26 mouse cellular contexts compared by ENCODE assay signal in the genomic region with DNA sequence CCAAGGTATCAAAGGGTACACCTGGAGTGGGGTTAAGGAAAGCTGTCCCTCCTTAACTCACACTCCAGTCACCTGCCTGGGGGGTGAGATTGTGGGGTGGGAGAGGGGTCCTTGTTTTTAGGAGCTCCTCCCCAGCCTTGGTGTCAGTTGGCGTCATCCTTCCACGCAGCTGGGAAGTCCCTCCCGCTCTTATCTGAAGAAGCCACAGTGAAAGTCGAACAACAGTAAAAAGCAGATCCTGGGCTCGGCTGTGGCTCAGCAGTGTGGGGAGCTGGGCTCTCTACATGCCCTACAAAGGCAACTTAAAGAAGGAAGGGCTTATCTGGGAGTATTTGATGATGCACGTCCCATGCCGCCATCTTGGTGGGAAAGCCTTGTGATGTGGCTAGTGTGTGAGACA. TPM values are rescaled to one million over a fixed set of nuclear protein-coding genes. Genes with fewer than 3 reads are reported as not detected.
A peak's percentile ranks its signal among the peaks of the same experiment; 100 is the strongest.
DNase-seq lines count a peak whose midpoint lies in the region; ATAC-seq and TF ChIP-seq lines count a peak whose summit lies in the region.
"Had no signal": no experiment of that assay in that cellular context is flagged by ENCODE, and none has a peak within 500 bp of the region (broad histone marks: within the 10 kb centered on the region; RNA-seq: fewer than 3 reads in every experiment).

No protein-coding gene starts in this region.

- H3K9ac ChIP-seq in liver, embryonic 14.5 days (replicated peaks), result no peak overlapping the region; the same call in 1 of the 2 replicates
- H3K9ac ChIP-seq: embryonic facial prominence, embryonic 12.5 days had no signal

- H3K27me3 ChIP-seq in liver, embryonic 14.5 days (ENCODE audit: control insufficient read depth, insufficient read depth, low read length), result no peaks in the 10 kb centered on the region
- H3K27me3 ChIP-seq: embryonic facial prominence, embryonic 12.5 days had no signal

- H3K4me1 ChIP-seq in liver, embryonic 14.5 days (replicated peaks; ENCODE audit: control insufficient read depth in 2 of 2, insufficient read depth in 2 of 2, low read length in 1 of 2), result peaks cover 0 to 32% of the 10 kb centered on the region in 2 experiments; a peak in 3 of 4 replicates
- H3K4me1 ChIP-seq: embryonic facial prominence, embryonic 12.5 days had no signal

- ATAC-seq in liver, embryonic 14.5 days (ENCODE audit: insufficient read depth), result peak; percentile 83
- ATAC-seq: intestine, postnatal 0 days had no signal

- peak; percentile 62 for TF ChIP-seq EP300 in liver, embryonic 14.5 days (IDR thresholded peaks at IDR 0.05; ENCODE audit: low read depth)

- peak overlapping the region; percentile 65 for H3K27ac ChIP-seq in liver, embryonic 14.5 days
- H3K27ac ChIP-seq: embryonic facial prominence, embryonic 12.5 days; gastrocnemius, adult 2 months; hindbrain, embryonic 10.5 days had no signal

- 15% methylated on average over 7 of the region's 7 CpGs for WGBS in liver, embryonic 14.5 days (ENCODE audit: insufficient replicate concordance)

- no peaks in the 10 kb centered on the region for H3K9me3 ChIP-seq in liver, embryonic 14.5 days (ENCODE audit: control insufficient read depth, low read length)
- H3K9me3 ChIP-seq: embryonic facial prominence, embryonic 12.5 days; hindbrain, embryonic 10.5 days had no signal

- no peaks in the 10 kb centered on the region for H3K36me3 ChIP-seq in liver, embryonic 14.5 days (replicated peaks; ENCODE audit: control insufficient read depth, insufficient read depth, low read depth)
- H3K36me3 ChIP-seq: embryonic facial prominence, embryonic 12.5 days; G1E; hindbrain, embryonic 10.5 days had no signal

- H3K4me3 ChIP-seq in liver, embryonic 14.5 days (ENCODE audit: insufficient read depth in 1 of 2, low read depth in 2 of 2, low read length in 2 of 2), result no peak overlapping the region
- H3K4me3 ChIP-seq: embryonic facial prominence, embryonic 12.5 days; gastrocnemius, adult 2 months; hindbrain, embryonic 10.5 days had no signal

- H3K4me2 ChIP-seq in liver, embryonic 14.5 days (ENCODE audit: low read depth), result peak overlapping the region; percentile 79; the same call in 1 of the 2 replicates
- H3K4me2 ChIP-seq: embryonic facial prominence, embryonic 12.5 days had no signal

- no peak for TF ChIP-seq CTCF in liver, embryonic 14.5 days (IDR thresholded peaks at IDR 0.05; ENCODE audit: low read depth)

- DNase-seq in thymus, postnatal 25 days, result peak; percentile 26
- DNase-seq in thymus, postnatal 14 days, result no peak
- DNase-seq in c-Kit-positive CD71-positive TER-119-positive erythroid progenitor cells, embryonic 14.5 days (ENCODE audit: low spot score), result peak; percentile 67
- DNase-seq in liver, embryonic 14.5 days (ENCODE audit: low read depth in 3 of 3, low spot score in 3 of 3), result peak; percentile 64 to 70 (median 66)
- peak; percentile 69 for DNase-seq in naive thymus-derived CD4-positive, alpha-beta T cell, adult 2 months (ENCODE audit: low read depth)
- no peak for DNase-seq in heart, adult 8-10 months (ENCODE audit: low spot score)
- no peak for DNase-seq in layer of hippocampus, adult 9-10 months (ENCODE audit: low spot score)
- no peak for DNase-seq in left cerebral cortex, adult 9 months (ENCODE audit: low spot score in 2 of 2)
- DNase-seq: adrenal gland, adult 8-10 months; B cell, adult 2 months; cerebellum, adult 2 months; gastrocnemius, adult 2 months; kidney, postnatal 14 days; lung, adult 18-20 months; midbrain, embryonic 14.5 days; right cerebral cortex, adult 18-20 months had no signal

RNA-seq across cellular contexts. Expression of a gene that starts 2.6 kb away (rescaled TPM):
- polyA plus RNA-seq in liver, embryonic 14.5 days (2012; rRNA removed), result 7.7 and 8.4 TPM in 2 replicates
- polyA plus RNA-seq in liver, embryonic 14.5 days (2014; fragmentation: Nextera tagmentation; extraction: Ambion mirVana), result 11.8 and 13.8 TPM in 2 replicates
- under 1 TPM in 2 of 4 experiments, not detected in 2; 0.11 to 0.19 TPM for total RNA-seq in heart, adult 8-10 months (2022)
- total RNA-seq: gastrocnemius, adult 2 months; left cerebral cortex, postnatal 25 days had no signal
- polyA plus RNA-seq: cerebellum, adult 2 months; G1E; intestine, postnatal 0 days; midbrain, embryonic 14.5 days had no signal

RNA-seq across cellular contexts. Expression of a gene that starts 11.5 kb away (rescaled TPM):
- polyA plus RNA-seq in liver, embryonic 14.5 days (2012; rRNA removed), result 0.27 and 0.39 TPM in 2 replicates
- polyA plus RNA-seq in liver, embryonic 14.5 days (2014; fragmentation: Nextera tagmentation; extraction: Ambion mirVana), result 0.13 and 0.25 TPM in 2 replicates
- not detected for total RNA-seq in heart, adult 8-10 months (2022)
- total RNA-seq: adrenal gland, adult 8-10 months; G1E; gastrocnemius, adult 2 months; layer of hippocampus, postnatal 10 days had no signal
- polyA plus RNA-seq: brain, embryonic 14.5 days; G1E; heart, embryonic 16.5 days; hindbrain, embryonic 10.5 days; midbrain, embryonic 14.5 days; small intestine, adult 2 months had no signal

RNA-seq across cellular contexts. Expression of a gene that starts 45.2 kb away (rescaled TPM):
- not detected in 2 replicates for polyA plus RNA-seq in liver, embryonic 14.5 days (2012; rRNA removed)
- polyA plus RNA-seq in liver, embryonic 14.5 days (2014; fragmentation: Nextera tagmentation; extraction: Ambion mirVana), result not detected in 2 replicates
- total RNA-seq in heart, adult 8-10 months (2022), result not detected
- total RNA-seq: adrenal gland, adult 8-10 months; G1E; gastrocnemius, adult 2 months; granulocyte monocyte progenitor cell, adult 5-6 weeks; layer of hippocampus, postnatal 10 days; left cerebral cortex, postnatal 25 days had no signal
- polyA plus RNA-seq: brain, embryonic 14.5 days; cerebellum, adult 2 months; embryonic facial prominence, embryonic 12.5 days; G1E; heart, embryonic 16.5 days; hindbrain, embryonic 10.5 days; midbrain, embryonic 14.5 days had no signal

Comparison
In these comparisons a context has a peak if more than half of its experiments do, and no peak if none do; other contexts are left out.
1. DNase-seq: peak in thymus, postnatal 25 days (single experiment), c-Kit-positive CD71-positive TER-119-positive erythroid progenitor cells, embryonic 14.5 days (single experiment), liver, embryonic 14.5 days (3 of 3) and naive thymus-derived CD4-positive, alpha-beta T cell, adult 2 months (single experiment); none in thymus, postnatal 14 days (single experiment), heart, adult 8-10 months (single experiment), layer of hippocampus, adult 9-10 months (single experiment) and left cerebral cortex, adult 9 months (0 of 2).